Mouse (Mus musculus): ENCODE data around the gene Zfp944.
A peak's percentile ranks its signal among the peaks of the same experiment; 100 is the strongest.
"Not testable (repeated sequence)": the region's sequence is repeated elsewhere in the genome, so short reads cannot be mapped to it uniquely, and the experiment has no call there.

Gene Zfp944

GRCm38 (mm10) chr17:22361101-22361781 lies at the start of gene Zfp944, which contains the start of gene Zfp758:
Zfp944 (minus strand) TSS chr17:22361400.
Zfp758 (plus strand) TSS chr17:22361453.
- DNase-seq (ENCODE audit: low spot score): not testable (repeated sequence)

GRCm38 (mm10) chr17:22410756-22411155 lies 49.6 kb upstream of the Zfp944 start:
- no peak for DNase-seq (ENCODE audit: low spot score)

GRCm38 (mm10) chr17:22363895-22364294 lies 2.7 kb upstream of the Zfp944 start:
- DNase-seq (ENCODE audit: low spot score): no peak

GRCm38 (mm10) chr17:22360572-22360971 lies 628 bp downstream of the Zfp944 start:
- DNase-seq (ENCODE audit: low spot score): no peak

GRCm38 (mm10) chr17:22352794-22353193 lies 8.4 kb downstream of the Zfp944 start:
- DNase-seq (ENCODE audit: low spot score): no peak

GRCm38 (mm10) chr17:22315247-22315646 lies 46.0 kb downstream of the Zfp944 start:
- not testable (repeated sequence) for DNase-seq (ENCODE audit: low spot score)

GRCm38 (mm10) chr17:22314730-22315226 lies 46.4 kb downstream of the Zfp944 start, which contains the start of gene CT030661.1:
CT030661.1 (minus strand) TSS chr17:22314837.
- DNase-seq (ENCODE audit: low spot score): peak; percentile 51

- DNase-seq (ENCODE audit: low spot score): not testable (repeated sequence)
Observed at GRCm38 (mm10) chr17:22314219-22314618, 47.0 kb downstream of the Zfp944 start.

Data from urinary bladder, postnatal 10 days (tissue).